Mouse (Mus musculus) liver, embryonic 15.5 days (tissue): ENCODE data around the gene Gm14391. TPM values are rescaled to one million over a fixed set of nuclear protein-coding genes. Genes with fewer than 3 reads are reported as not detected.
"Not testable (repeated sequence)": the region's sequence is repeated elsewhere in the genome, so short reads cannot be mapped to it uniquely, and the experiment has no call there.

Experiments used
- ATAC-seq: fragments of 200-750 bp; cut with Nextera tagmentation; 2 replicates; pipeline ENCODE4 v1.8.0; 2017; ENCODE audit warnings: moderate number of reproducible peaks, mild to moderate bottlenecking, moderate library complexity; ENCODE audit not compliant: insufficient read depth
- H3K27ac ChIP-seq: fragments of 300-500 bp; sonication (generic); replicated peaks from 2 replicates; pipeline ENCODE4 v1.5.1; 2015; ENCODE audit warnings: mild to moderate bottlenecking, inconsistent platforms
- H3K27me3 ChIP-seq: fragments of 300-500 bp; sonication (generic); 2 replicates; pipeline ENCODE4 v1.6.1; 2015; ENCODE audit warnings: mild to moderate bottlenecking, inconsistent platforms
- H3K36me3 ChIP-seq: fragments of 300-500 bp; sonication (generic); replicated peaks from 2 replicates; pipeline ENCODE4 v1.6.1; 2015; ENCODE audit warnings: moderate library complexity, mild to moderate bottlenecking, inconsistent platforms
- H3K4me1 ChIP-seq: fragments of 300-500 bp; sonication (generic); replicated peaks from 2 replicates; pipeline ENCODE4 v1.6.1; 2015; ENCODE audit warnings: inconsistent platforms
- H3K4me2 ChIP-seq: fragments of 300-500 bp; sonication (generic); 2 replicates; pipeline ENCODE4 v1.6.1; 2015; ENCODE audit warnings: moderate library complexity, mild to moderate bottlenecking, inconsistent platforms
- H3K4me3 ChIP-seq: fragments of 300-500 bp; sonication (generic); replicated peaks from 2 replicates; pipeline ENCODE4 v1.5.1; 2015; ENCODE audit warnings: mild to moderate bottlenecking, inconsistent platforms
- H3K9ac ChIP-seq: fragments of 300-500 bp; sonication (generic); 2 replicates; pipeline ENCODE4 v1.6.1; 2015; ENCODE audit warnings: moderate library complexity, mild to moderate bottlenecking, inconsistent platforms
- H3K9me3 ChIP-seq: fragments of 300-500 bp; sonication (generic); replicated peaks from 2 replicates; pipeline ENCODE4 v1.6.1; 2016; ENCODE audit warnings: inconsistent platforms
- WGBS: fragments of 180-500 bp; shearing (Covaris S2); methylation state at CpG from one replicate; pipeline ENCODE4 v1.1.7; 2015; ENCODE audit warnings: mixed read lengths; ENCODE audit not compliant: insufficient replicate concordance; 5-methylcytosine and 5-hydroxymethylcytosine counted together
- polyA plus RNA-seq: library from polyadenylated mRNA; unstranded; fragments of >200 nt; fragmentation: Nextera tagmentation; extraction: Ambion mirVana; gene quantifications from 2 replicates; pipeline ENCODE4 v1.2.1, GENCODE M21; 2015

Gene Gm14391
- polyA plus RNA-seq, 1 experiment from 2014 or later: 1.1 TPM

DNA sequence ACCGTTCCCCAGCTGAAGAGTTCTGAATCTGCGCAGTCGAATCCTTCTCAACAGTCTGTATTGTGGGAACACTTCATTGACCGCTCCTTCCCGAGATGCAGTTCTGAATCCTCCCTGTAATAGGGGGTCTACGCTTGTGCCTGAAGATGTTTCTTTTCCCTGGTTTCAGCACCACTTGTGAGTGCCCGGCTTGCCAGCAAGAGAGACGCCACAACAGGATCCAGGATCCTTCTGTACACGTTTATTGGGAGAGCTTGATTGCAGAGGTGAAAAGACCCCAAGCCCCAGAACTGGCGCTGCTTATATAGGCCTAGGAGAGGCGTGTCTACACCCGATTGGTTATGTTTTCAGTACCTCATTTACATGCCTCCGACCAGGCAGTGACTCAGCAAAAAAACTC, 50.0 kb downstream of the Gm14391 start:
- no peak overlapping the region for H3K9ac ChIP-seq
- H3K27me3 ChIP-seq: no peaks in the 10 kb centered on the region
- 77% methylated on average over 13 of the region's 13 CpGs for WGBS
- no peak overlapping the region for H3K4me2 ChIP-seq
- no peak overlapping the region for H3K27ac ChIP-seq
- 0 out of 2 replicates have a peak, but pooled peaks cover 5% of the 10 kb centered on the region for H3K9me3 ChIP-seq
- no peaks in the 10 kb centered on the region for H3K36me3 ChIP-seq
- no peak overlapping the region for H3K4me3 ChIP-seq
- no peaks in the 10 kb centered on the region for H3K4me1 ChIP-seq
- ATAC-seq: no peak

DNA sequence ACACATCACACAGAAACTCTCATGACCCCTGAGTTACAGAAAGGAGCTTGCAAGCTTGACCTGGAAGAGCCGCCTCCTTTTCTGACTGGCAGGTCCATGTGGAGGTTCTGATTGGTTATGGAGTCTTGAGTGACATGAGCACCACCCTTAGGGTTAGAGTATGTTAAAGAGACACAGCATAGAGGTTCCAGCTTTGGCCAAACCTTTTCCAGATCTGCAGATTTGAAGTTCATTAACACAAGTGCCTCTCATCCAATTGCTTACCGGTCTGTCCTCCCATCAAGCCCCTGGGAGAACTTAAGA, 64.8 kb downstream of the Gm14391 start, which contains the start of gene Gm14399:
Gm14399 (minus strand) TSS at position 20 of the 303 bp plus-strand sequence.
- H3K27me3 ChIP-seq, H3K4me1 ChIP-seq, H3K36me3 ChIP-seq, H3K9me3 ChIP-seq, H3K9ac ChIP-seq, ATAC-seq, H3K27ac ChIP-seq: not testable (repeated sequence)
- 0% methylated on average over 1 of the region's 2 CpGs for WGBS
- H3K4me3 ChIP-seq: peak within 1 kb of the TSS; percentile 52
- peak within 1 kb of the TSS; percentile 48 for H3K4me2 ChIP-seq

- peak overlapping the region; percentile 48 for H3K4me2 ChIP-seq
- not testable (repeated sequence) for H3K36me3 ChIP-seq, H3K4me1 ChIP-seq, H3K27ac ChIP-seq, H3K27me3 ChIP-seq, H3K9me3 ChIP-seq, H3K9ac ChIP-seq, ATAC-seq
- H3K4me3 ChIP-seq: peak overlapping the region; percentile 52
- 3% methylated on average over 25 of the region's 25 CpGs for WGBS
These were observed 65.4 kb downstream of the Gm14391 start for GRCm38 (mm10) chr2:175141118-175141992.

Other genes starting within 250 kb of the Gm14391 start
- not detected in 2 replicates for gene Gm14444, start 196.7 kb downstream of the Gm14391 start, polyA plus RNA-seq
- gene Gm14393, start 139.1 kb downstream of the Gm14391 start, polyA plus RNA-seq: not detected in 2 replicates
- gene Gm14399, start 64.9 kb downstream of the Gm14391 start, polyA plus RNA-seq: 1.0 and 1.2 TPM in 2 replicates
- 0.09 TPM in 1 of 2 replicates, not detected in the other for gene Gm14443, start 31.0 kb downstream of the Gm14391 start, polyA plus RNA-seq
- gene Gm14440, start 68.2 kb upstream of the Gm14391 start, polyA plus RNA-seq: 1.1 TPM in 1 of 2 replicates, not detected in the other
- gene Gm4631, start 131.3 kb upstream of the Gm14391 start, polyA plus RNA-seq: 3.9 and 4.1 TPM in 2 replicates
- 0.84 and 1.0 TPM in 2 replicates for gene Zfp968, start 165.5 kb upstream of the Gm14391 start, polyA plus RNA-seq
- 1.9 TPM in 2 replicates for gene Gm4724, start 228.9 kb upstream of the Gm14391 start, polyA plus RNA-seq